Mouse (Mus musculus): ENCODE measurements at regions not wholly inside any gene's neighbourhood (a gene's known extent, or its start where the extent isn't known, plus 50 kb on each side); places are given as distances from the start of the nearest gene placed in this dataset.

DNA sequence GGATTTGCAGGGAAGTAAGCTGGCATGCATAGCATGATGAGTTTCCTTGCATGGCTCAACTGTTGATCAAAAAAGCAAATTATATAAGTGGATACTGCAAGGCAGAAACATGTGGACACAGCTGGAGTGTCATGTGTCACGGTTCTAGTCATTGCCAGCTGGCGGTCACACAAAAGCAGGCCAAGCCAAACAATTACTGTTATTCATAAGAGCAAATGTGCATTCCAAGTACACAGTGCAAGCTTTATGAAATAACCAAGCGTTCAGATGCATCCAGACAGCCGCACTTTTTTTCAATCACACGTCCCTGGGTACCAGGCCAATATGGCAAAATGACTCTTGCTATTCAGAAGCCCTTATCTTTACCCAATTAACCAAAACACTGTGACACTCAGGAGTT, 119.6 kb upstream of the Meis1 start:
- Histone ChIP-seq H3K4me1 (replicated peaks; ENCODE audit: low read depth, low read length) (no peaks in the 10 kb centered on the region), H3K27me3 (ENCODE audit: insufficient read depth, low read length) (no peaks in the 10 kb centered on the region), H3K36me3 (ENCODE audit: insufficient read depth, low read length) (no peaks in the 10 kb centered on the region), H3K4me3 (replicated peaks; ENCODE audit: low read length) (no peak overlapping the region), H3K9me3 (ENCODE audit: low read length) (no peaks in the 10 kb centered on the region)
- TF ChIP-seq CTCF (conservative IDR thresholded peaks at IDR 0.05; ENCODE audit: low read length): no peak
- no peak for TF ChIP-seq POU5F1 (IDR thresholded peaks at IDR 0.05; ENCODE audit: borderline replicate concordance, low read length)
- no peak for TF ChIP-seq NANOG (IDR thresholded peaks at IDR 0.05; ENCODE audit: borderline replicate concordance, low read length)

DNA sequence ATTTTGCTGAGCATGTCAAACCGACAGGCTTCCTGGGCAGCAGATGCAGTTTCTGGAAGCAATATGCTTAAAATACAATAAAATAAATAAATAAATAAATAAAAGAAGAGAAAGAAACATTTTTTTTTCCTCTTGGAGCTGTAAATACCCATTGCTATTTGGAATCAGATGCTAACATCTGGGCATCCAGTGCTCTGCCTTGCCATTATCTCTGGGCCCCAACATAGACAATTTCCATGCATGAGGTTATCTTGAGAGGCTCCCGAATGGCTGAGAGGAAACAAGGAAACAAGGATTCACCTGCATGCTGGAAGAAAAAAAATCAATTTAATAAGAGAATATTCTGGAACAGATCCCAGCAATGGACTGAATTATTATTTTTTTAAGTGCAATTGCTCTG, 120.0 kb upstream of the Meis1 start:
- H3K4me1 ChIP-seq (replicated peaks; ENCODE audit: low read depth, low read length): no peaks in the 10 kb centered on the region
- H3K36me3 ChIP-seq (ENCODE audit: insufficient read depth, low read length): no peaks in the 10 kb centered on the region
- no peaks in the 10 kb centered on the region for H3K27me3 ChIP-seq (ENCODE audit: insufficient read depth, low read length)
- H3K4me3 ChIP-seq (replicated peaks; ENCODE audit: low read length): no peak overlapping the region
- TF ChIP-seq CTCF (conservative IDR thresholded peaks at IDR 0.05; ENCODE audit: low read length) (no peak), NANOG (IDR thresholded peaks at IDR 0.05; ENCODE audit: borderline replicate concordance, low read length) (no peak), POU5F1 (IDR thresholded peaks at IDR 0.05; ENCODE audit: borderline replicate concordance, low read length) (no peak)
- no peaks in the 10 kb centered on the region for H3K9me3 ChIP-seq (ENCODE audit: low read length)

DNA sequence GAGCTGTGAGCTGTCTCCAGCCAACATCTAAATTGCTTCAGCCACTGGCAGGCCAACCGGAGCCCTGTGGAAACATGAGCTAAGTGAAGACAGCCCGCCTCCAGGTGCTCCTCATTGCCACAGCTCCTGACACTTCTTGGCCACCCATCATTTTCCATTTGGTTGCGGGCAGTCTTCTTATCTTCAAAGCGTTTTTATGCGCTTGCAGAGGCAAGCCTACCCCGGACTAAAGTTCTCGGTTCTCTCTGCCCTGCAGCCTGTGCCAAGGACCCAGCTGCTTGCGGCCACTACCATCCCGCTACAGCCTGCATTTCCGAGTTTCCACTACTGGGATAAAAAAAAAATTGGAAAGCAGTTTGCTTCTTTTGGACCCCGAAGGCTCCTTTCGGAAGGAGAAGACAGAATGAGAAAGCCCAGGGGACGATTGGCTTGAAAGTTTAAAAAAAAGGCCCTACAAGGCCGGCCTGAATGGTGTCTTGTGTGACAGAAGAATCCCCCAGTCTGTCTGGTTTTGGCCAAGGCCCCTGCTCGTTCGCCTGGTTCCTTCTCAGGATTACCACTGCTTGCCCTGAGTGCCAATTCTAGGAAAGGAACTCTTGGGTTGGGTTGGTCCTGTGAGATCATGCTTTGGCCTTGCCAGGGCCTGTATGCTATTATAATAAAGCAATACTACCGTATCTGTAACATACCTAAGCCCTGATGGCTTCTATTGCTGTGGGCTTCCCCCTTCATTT, 124.6 kb upstream of the Meis1 start:
- H3K4me3 ChIP-seq (replicated peaks; ENCODE audit: low read length): no peak overlapping the region
- TF ChIP-seq NANOG (IDR thresholded peaks at IDR 0.05; ENCODE audit: borderline replicate concordance, low read length) (no peak), CTCF (conservative IDR thresholded peaks at IDR 0.05; ENCODE audit: low read length) (no peak), POU5F1 (IDR thresholded peaks at IDR 0.05; ENCODE audit: borderline replicate concordance, low read length) (no peak)
- H3K9me3 ChIP-seq (ENCODE audit: low read length): no peaks in the 10 kb centered on the region
- no peaks in the 10 kb centered on the region for H3K36me3 ChIP-seq (ENCODE audit: insufficient read depth, low read length)
- H3K4me1 ChIP-seq (replicated peaks; ENCODE audit: low read depth, low read length): no peaks in the 10 kb centered on the region
- H3K27me3 ChIP-seq (ENCODE audit: insufficient read depth, low read length): no peaks in the 10 kb centered on the region

- Histone ChIP-seq H3K27me3 (ENCODE audit: insufficient read depth, low read length) (no peaks in the 10 kb centered on the region), H3K4me3 (replicated peaks; ENCODE audit: low read length) (no peak overlapping the region), H3K36me3 (ENCODE audit: insufficient read depth, low read length) (no peaks in the 10 kb centered on the region), H3K9me3 (ENCODE audit: low read length) (no peaks in the 10 kb centered on the region), H3K4me1 (replicated peaks; ENCODE audit: low read depth, low read length) (0 out of 2 replicates have a peak, but pooled peaks cover 3% of the 10 kb centered on the region)
- TF ChIP-seq NANOG (IDR thresholded peaks at IDR 0.05; ENCODE audit: borderline replicate concordance, low read length) (no peak), POU5F1 (IDR thresholded peaks at IDR 0.05; ENCODE audit: borderline replicate concordance, low read length) (no peak), CTCF (conservative IDR thresholded peaks at IDR 0.05; ENCODE audit: low read length) (no peak)
Observed at GRCm38 (mm10) chr11:19144506-19144905, 125.7 kb upstream of the Meis1 start.

DNA sequence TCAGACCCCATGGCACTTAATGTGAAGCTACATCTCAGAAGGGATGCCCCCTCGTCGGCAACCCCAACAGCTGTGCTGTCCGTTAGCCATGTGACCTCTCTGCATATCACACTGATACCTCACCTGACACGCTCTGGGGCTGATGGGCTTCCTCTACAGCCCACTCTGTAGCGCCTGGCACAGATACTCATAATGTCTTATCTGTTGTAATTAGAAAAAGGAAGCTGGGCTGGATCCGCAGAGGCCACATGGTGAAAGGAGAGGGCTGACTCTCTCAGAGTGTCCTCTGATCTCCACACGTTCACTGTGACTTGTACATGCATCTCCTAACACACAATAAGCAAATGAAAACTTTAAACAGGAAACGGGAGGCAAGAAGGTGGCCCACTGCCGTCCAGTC, 126.5 kb upstream of the Meis1 start:
- TF ChIP-seq NANOG (IDR thresholded peaks at IDR 0.05; ENCODE audit: borderline replicate concordance, low read length) (no peak), POU5F1 (IDR thresholded peaks at IDR 0.05; ENCODE audit: borderline replicate concordance, low read length) (no peak), CTCF (conservative IDR thresholded peaks at IDR 0.05; ENCODE audit: low read length) (no peak)
- Histone ChIP-seq H3K4me3 (replicated peaks; ENCODE audit: low read length) (no peak overlapping the region), H3K27me3 (ENCODE audit: insufficient read depth, low read length) (no peaks in the 10 kb centered on the region), H3K36me3 (ENCODE audit: insufficient read depth, low read length) (no peaks in the 10 kb centered on the region), H3K4me1 (replicated peaks; ENCODE audit: low read depth, low read length) (0 out of 2 replicates have a peak, but pooled peaks cover 6% of the 10 kb centered on the region), H3K9me3 (ENCODE audit: low read length) (no peaks in the 10 kb centered on the region)

DNA sequence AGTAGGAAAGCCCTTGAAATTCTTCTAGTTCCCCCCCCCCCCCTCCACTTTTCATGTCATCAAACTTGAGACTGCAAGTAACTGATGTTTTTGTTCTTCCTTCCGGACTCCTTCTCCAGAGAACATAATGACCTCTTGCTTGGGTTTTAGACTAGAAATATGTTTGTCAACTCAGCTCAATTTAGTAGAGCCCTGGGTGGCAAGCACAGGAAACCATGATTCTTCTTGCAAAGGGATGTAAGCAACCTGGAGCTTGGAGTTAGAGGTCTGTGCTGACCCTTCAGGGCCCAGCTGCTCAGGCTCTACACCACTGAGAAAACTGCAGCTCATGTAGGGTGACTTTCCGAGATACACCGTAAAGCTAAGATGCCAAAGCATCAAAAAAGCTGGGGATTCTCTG, 127.2 kb upstream of the Meis1 start:
- no peak for TF ChIP-seq CTCF (conservative IDR thresholded peaks at IDR 0.05; ENCODE audit: low read length)
- no peak for TF ChIP-seq POU5F1 (IDR thresholded peaks at IDR 0.05; ENCODE audit: borderline replicate concordance, low read length)
- TF ChIP-seq NANOG (IDR thresholded peaks at IDR 0.05; ENCODE audit: borderline replicate concordance, low read length): no peak
- H3K27me3 ChIP-seq (ENCODE audit: insufficient read depth, low read length): no peaks in the 10 kb centered on the region
- no peaks in the 10 kb centered on the region for H3K9me3 ChIP-seq (ENCODE audit: low read length)
- H3K4me1 ChIP-seq (replicated peaks; ENCODE audit: low read depth, low read length): 0 out of 2 replicates have a peak, but pooled peaks cover 6% of the 10 kb centered on the region
- no peak overlapping the region for H3K4me3 ChIP-seq (replicated peaks; ENCODE audit: low read length)
- no peaks in the 10 kb centered on the region for H3K36me3 ChIP-seq (ENCODE audit: insufficient read depth, low read length)

GRCm38 (mm10) chr11:19151026-19151425, 132.2 kb upstream of the Meis1 start:
- no peak for TF ChIP-seq NANOG (IDR thresholded peaks at IDR 0.05; ENCODE audit: borderline replicate concordance, low read length)
- TF ChIP-seq POU5F1 (IDR thresholded peaks at IDR 0.05; ENCODE audit: borderline replicate concordance, low read length): no peak
- TF ChIP-seq CTCF (conservative IDR thresholded peaks at IDR 0.05; ENCODE audit: low read length): no peak
- H3K4me1 ChIP-seq (replicated peaks; ENCODE audit: low read depth, low read length): 0 out of 2 replicates have a peak, but pooled peaks cover 6% of the 10 kb centered on the region
- no peaks in the 10 kb centered on the region for H3K27me3 ChIP-seq (ENCODE audit: insufficient read depth, low read length)
- no peaks in the 10 kb centered on the region for H3K9me3 ChIP-seq (ENCODE audit: low read length)
- no peaks in the 10 kb centered on the region for H3K36me3 ChIP-seq (ENCODE audit: insufficient read depth, low read length)
- no peak overlapping the region for H3K4me3 ChIP-seq (replicated peaks; ENCODE audit: low read length)

GRCm38 (mm10) chr11:19153714-19154113, 134.9 kb upstream of the Meis1 start:
- 0 out of 2 replicates have a peak, but pooled peaks cover 6% of the 10 kb centered on the region for H3K4me1 ChIP-seq (replicated peaks; ENCODE audit: low read depth, low read length)
- no peaks in the 10 kb centered on the region for H3K36me3 ChIP-seq (ENCODE audit: insufficient read depth, low read length)
- TF ChIP-seq CTCF (conservative IDR thresholded peaks at IDR 0.05; ENCODE audit: low read length): no peak
- no peak overlapping the region for H3K4me3 ChIP-seq (replicated peaks; ENCODE audit: low read length)
- H3K27me3 ChIP-seq (ENCODE audit: insufficient read depth, low read length): no peaks in the 10 kb centered on the region
- H3K9me3 ChIP-seq (ENCODE audit: low read length): no peaks in the 10 kb centered on the region

Data from E14TG2a.4 (cell line).